Mouse (Mus musculus): ENCODE results near the gene Trim8. TPM values are rescaled to one million over a fixed set of nuclear protein-coding genes. Genes with fewer than 3 reads are reported as not detected.

The Trim8 gene
- polyA plus RNA-seq, 1 experiment from 2014 or later: 28.0 TPM

GRCm38 (mm10) chr19:46550385-46550784, 48.9 kb downstream of the Trim8 start:
- Histone ChIP-seq H3K36me3 (peaks cover 43% of the 10 kb centered on the region), H3K4me1 (peaks cover 22% of the 10 kb centered on the region), H3K9me3 (no peaks in the 10 kb centered on the region), H3K27ac (replicated peaks) (no peak overlapping the region), H3K4me3 (no peak overlapping the region), H3K27me3 (no peaks in the 10 kb centered on the region), H3K9ac (replicated peaks) (no peak overlapping the region), H3K4me2 (replicated peaks) (no peak overlapping the region)
- no peak for ATAC-seq (replicated peaks)
- WGBS: 90% methylated on average over 4 of the region's 4 CpGs

GRCm38 (mm10) chr19:46552496-46552895, 51.0 kb downstream of the Trim8 start:
- Histone ChIP-seq H3K4me3 (no peak overlapping the region), H3K9me3 (no peaks in the 10 kb centered on the region), H3K4me1 (peaks cover 15% of the 10 kb centered on the region), H3K4me2 (replicated peaks) (no peak overlapping the region), H3K27ac (replicated peaks) (peak overlapping the region; percentile 70; the same call in 1 of the 2 replicates), H3K9ac (replicated peaks) (no peak overlapping the region), H3K27me3 (no peaks in the 10 kb centered on the region), H3K36me3 (peaks cover 53% of the 10 kb centered on the region)
- 91% methylated on average over 4 of the region's 4 CpGs for WGBS
- ATAC-seq (replicated peaks): no peak

GRCm38 (mm10) chr19:46553541-46553955, 52.0 kb downstream of the Trim8 start:
- ATAC-seq (replicated peaks): peak; percentile 66
- H3K27ac ChIP-seq (replicated peaks): peak overlapping the region; percentile 70
- H3K4me3 ChIP-seq: no peak overlapping the region
- no peak overlapping the region for H3K4me2 ChIP-seq (replicated peaks)
- no peaks in the 10 kb centered on the region for H3K9me3 ChIP-seq
- no peak overlapping the region for H3K9ac ChIP-seq (replicated peaks)
- H3K36me3 ChIP-seq: peaks cover 60% of the 10 kb centered on the region
- WGBS: 50% methylated on average over 11 of the region's 11 CpGs
- H3K27me3 ChIP-seq: no peaks in the 10 kb centered on the region
- peaks cover 12% of the 10 kb centered on the region for H3K4me1 ChIP-seq

- Histone ChIP-seq H3K9ac (replicated peaks) (no peak overlapping the region), H3K4me3 (no peak overlapping the region), H3K4me1 (peaks cover 16% of the 10 kb centered on the region), H3K9me3 (no peaks in the 10 kb centered on the region), H3K4me2 (replicated peaks) (no peak overlapping the region), H3K27me3 (no peaks in the 10 kb centered on the region), H3K36me3 (peaks cover 33% of the 10 kb centered on the region), H3K27ac (replicated peaks) (no peak overlapping the region)
- WGBS: 82% methylated on average over 8 of the region's 8 CpGs
- ATAC-seq (replicated peaks): no peak
Observed at GRCm38 (mm10) chr19:46558009-46558408, 56.5 kb downstream of the Trim8 start.

- no peak overlapping the region for H3K9ac ChIP-seq (replicated peaks)
- peaks cover 9% of the 10 kb centered on the region for H3K4me1 ChIP-seq
- 74% methylated on average over 12 of the region's 12 CpGs for WGBS
- H3K27ac ChIP-seq (replicated peaks): no peak overlapping the region
- no peaks in the 10 kb centered on the region for H3K27me3 ChIP-seq
- H3K4me3 ChIP-seq: no peak overlapping the region
- no peak overlapping the region for H3K4me2 ChIP-seq (replicated peaks)
- H3K9me3 ChIP-seq: no peaks in the 10 kb centered on the region
- ATAC-seq (replicated peaks): no peak
- peaks cover 33% of the 10 kb centered on the region for H3K36me3 ChIP-seq
Observed at GRCm38 (mm10) chr19:46558631-46559030, 57.1 kb downstream of the Trim8 start.

- H3K4me1 ChIP-seq: peaks cover 4% of the 10 kb centered on the region
- WGBS: 24% methylated on average over 1 of the region's 1 CpGs
- peak overlapping the region; percentile 32; the same call in 1 of the 2 replicates for H3K27ac ChIP-seq (replicated peaks)
- no peak overlapping the region for H3K4me3 ChIP-seq
- H3K9me3 ChIP-seq: no peaks in the 10 kb centered on the region
- H3K36me3 ChIP-seq: peaks cover 10% of the 10 kb centered on the region
- ATAC-seq (replicated peaks): 0 out of 2 replicates have a peak, but pooled peaks have one; percentile 46
- H3K27me3 ChIP-seq: no peaks in the 10 kb centered on the region
- H3K4me2 ChIP-seq (replicated peaks): no peak overlapping the region
- no peak overlapping the region for H3K9ac ChIP-seq (replicated peaks)
Observed at GRCm38 (mm10) chr19:46562132-46562531, 60.6 kb downstream of the Trim8 start.

- Histone ChIP-seq H3K9ac (replicated peaks) (no peak overlapping the region), H3K4me1 (peaks cover 4% of the 10 kb centered on the region), H3K4me2 (replicated peaks) (no peak overlapping the region), H3K36me3 (peaks cover 7% of the 10 kb centered on the region), H3K9me3 (no peaks in the 10 kb centered on the region), H3K27me3 (no peaks in the 10 kb centered on the region), H3K4me3 (no peak overlapping the region), H3K27ac (replicated peaks) (peak overlapping the region; percentile 32; the same call in 1 of the 2 replicates)
- 82% methylated on average over 14 of the region's 14 CpGs for WGBS
- no peak for ATAC-seq (replicated peaks)
Observed at GRCm38 (mm10) chr19:46562581-46563515, 61.3 kb downstream of the Trim8 start.

- no peaks in the 10 kb centered on the region for H3K9me3 ChIP-seq
- no peak for ATAC-seq (replicated peaks)
- H3K27me3 ChIP-seq: no peaks in the 10 kb centered on the region
- peaks cover 3% of the 10 kb centered on the region; the same call in 1 of the 2 replicates for H3K36me3 ChIP-seq
- 88% methylated on average over 4 of the region's 4 CpGs for WGBS
- H3K9ac ChIP-seq (replicated peaks): no peak overlapping the region
- peaks cover 4% of the 10 kb centered on the region for H3K4me1 ChIP-seq
- no peak overlapping the region for H3K4me3 ChIP-seq
- no peak overlapping the region for H3K27ac ChIP-seq (replicated peaks)
- H3K4me2 ChIP-seq (replicated peaks): no peak overlapping the region
Observed at GRCm38 (mm10) chr19:46563603-46564002, 62.1 kb downstream of the Trim8 start.

- 66% methylated on average over 14 of the region's 14 CpGs for whole genome bisulfite sequencing
- peaks cover 4% of the 10 kb centered on the region for H3K4me1 ChIP-seq
- no peak for ATAC-seq (replicated peaks)
- no peak overlapping the region for H3K27ac ChIP-seq (replicated peaks)
- H3K4me2 ChIP-seq (replicated peaks): no peak overlapping the region
- no peaks in the 10 kb centered on the region for H3K27me3 ChIP-seq
- no peak overlapping the region for H3K9ac ChIP-seq (replicated peaks)
- H3K36me3 ChIP-seq: peaks cover 3% of the 10 kb centered on the region; the same call in 1 of the 2 replicates
- H3K9me3 ChIP-seq: no peaks in the 10 kb centered on the region
- H3K4me3 ChIP-seq: no peak overlapping the region
Observed at GRCm38 (mm10) chr19:46564043-46564462, 62.6 kb downstream of the Trim8 start.

Other genes with a start within 250 kb of the Trim8 start
- gene Nfkb2, start 197.4 kb upstream of the Trim8 start, polyA plus RNA-seq (2015; fragmentation: Nextera tagmentation; extraction: Ambion mirVana): 1.9 and 2.2 TPM in 2 replicates
- gene Psd, start 174.5 kb upstream of the Trim8 start, polyA plus RNA-seq (2015; fragmentation: Nextera tagmentation; extraction: Ambion mirVana): 78.2 and 79.9 TPM in 2 replicates
- 37.5 and 40.2 TPM in 2 replicates for gene Fbxl15, start 173.5 kb upstream of the Trim8 start, polyA plus RNA-seq (2015; fragmentation: Nextera tagmentation; extraction: Ambion mirVana)
- 351 and 362 TPM in 2 replicates for gene Cuedc2, start 163.0 kb upstream of the Trim8 start, polyA plus RNA-seq (2015; fragmentation: Nextera tagmentation; extraction: Ambion mirVana)
- 8.7 and 9.3 TPM in 2 replicates for gene Mfsd13a, start 160.6 kb upstream of the Trim8 start, polyA plus RNA-seq (2015; fragmentation: Nextera tagmentation; extraction: Ambion mirVana)
- 2.5 and 2.6 TPM in 2 replicates for gene 2310034G01Rik, start 151.4 kb upstream of the Trim8 start, polyA plus RNA-seq (2015; fragmentation: Nextera tagmentation; extraction: Ambion mirVana)
- gene Actr1a, start 106.0 kb upstream of the Trim8 start, polyA plus RNA-seq (2015; fragmentation: Nextera tagmentation; extraction: Ambion mirVana): 374 and 380 TPM in 2 replicates
- gene Sufu, start 104.8 kb upstream of the Trim8 start, polyA plus RNA-seq (2015; fragmentation: Nextera tagmentation; extraction: Ambion mirVana): 28.9 and 30.5 TPM in 2 replicates
- 238 and 241 TPM in 2 replicates for gene Arl3, start 71.5 kb downstream of the Trim8 start, polyA plus RNA-seq (2015; fragmentation: Nextera tagmentation; extraction: Ambion mirVana)
- 12.6 and 13.7 TPM in 2 replicates for gene Sfxn2, start 71.7 kb downstream of the Trim8 start, polyA plus RNA-seq (2015; fragmentation: Nextera tagmentation; extraction: Ambion mirVana)
- 39.7 and 41.7 TPM in 2 replicates for gene Wbp1l, start 97.4 kb downstream of the Trim8 start, polyA plus RNA-seq (2015; fragmentation: Nextera tagmentation; extraction: Ambion mirVana)
- not detected in 2 replicates for gene Cyp17a1, start 171.5 kb downstream of the Trim8 start, polyA plus RNA-seq (2015; fragmentation: Nextera tagmentation; extraction: Ambion mirVana)
- gene Borcs7, start 188.2 kb downstream of the Trim8 start, polyA plus RNA-seq (2015; fragmentation: Nextera tagmentation; extraction: Ambion mirVana): 13.9 and 14.4 TPM in 2 replicates
- 14.8 and 18.6 TPM in 2 replicates for gene As3mt, start 205.8 kb downstream of the Trim8 start, polyA plus RNA-seq (2015; fragmentation: Nextera tagmentation; extraction: Ambion mirVana)

Data from forebrain, embryonic 15.5 days (tissue).